Mouse (Mus musculus) E14TG2a.4 (cell line): ENCODE data around the gene Arpp21.

Source experiments
- CTCF ChIP-seq: conservative IDR thresholded peaks from 2 replicates; pipeline ENCODE4 v1.5.1; 2014; ENCODE audit warnings: low read length
- POU5F1 ChIP-seq: IDR thresholded peaks from 2 replicates; pipeline ENCODE4 v1.6.1; 2014; ENCODE audit warnings: low read length, borderline replicate concordance

GRCm38 (mm10) chr9:112173778-112174177, 62.0 kb downstream of the Arpp21 start:
- TF ChIP-seq CTCF (no peak), POU5F1 (no peak)
